Mouse (Mus musculus): Measurements from ENCODE around the gene Btnl9.
"Not testable (repeated sequence)": the region's sequence is repeated elsewhere in the genome, so short reads cannot be mapped to it uniquely, and the experiment has no call there.

The Btnl9 gene

GRCm38 (mm10) chr11:49186955-49187488 is at the start of gene Btnl9:
Gene Btnl9, minus strand, starts transcription at chr11:49187159.
- DNase-seq, result no peak

- no peak for DNase-seq
Observed at GRCm38 (mm10) chr11:49235459-49236207, 48.7 kb upstream of the Btnl9 start.

GRCm38 (mm10) chr11:49232781-49233180 is 45.8 kb upstream of the Btnl9 start:
- no peak for DNase-seq

GRCm38 (mm10) chr11:49224455-49224854 is 37.5 kb upstream of the Btnl9 start:
- no peak for DNase-seq

GRCm38 (mm10) chr11:49219271-49219670 is 32.3 kb upstream of the Btnl9 start:
- no peak for DNase-seq

- DNase-seq, result no peak
Observed at GRCm38 (mm10) chr11:49213505-49213904, 26.5 kb upstream of the Btnl9 start.

- no peak for DNase-seq
Observed at GRCm38 (mm10) chr11:49212577-49212976, 25.6 kb upstream of the Btnl9 start.

- DNase-seq, result no peak
Observed at GRCm38 (mm10) chr11:49207495-49207894, 20.5 kb upstream of the Btnl9 start.

- DNase-seq, result no peak
Observed at GRCm38 (mm10) chr11:49205080-49205590, 18.2 kb upstream of the Btnl9 start.

GRCm38 (mm10) chr11:49203771-49204497 is 17.0 kb upstream of the Btnl9 start:
- DNase-seq, result peak; percentile 64

GRCm38 (mm10) chr11:49203129-49203768 is 16.3 kb upstream of the Btnl9 start, which contains the start of gene Zfp62:
Gene Zfp62, plus strand, starts transcription at chr11:49203292.
- DNase-seq, result peak; percentile 88

GRCm38 (mm10) chr11:49202523-49203061 is 15.6 kb upstream of the Btnl9 start:
- DNase-seq, result no peak

GRCm38 (mm10) chr11:49202071-49202470 is 15.1 kb upstream of the Btnl9 start:
- DNase-seq, result no peak

- DNase-seq, result no peak
Observed at GRCm38 (mm10) chr11:49201142-49201541, 14.2 kb upstream of the Btnl9 start.

- no peak for DNase-seq
Observed at GRCm38 (mm10) chr11:49200666-49201065, 13.7 kb upstream of the Btnl9 start.

- peak; percentile 48 for DNase-seq
Observed at GRCm38 (mm10) chr11:49195819-49196322, 8.9 kb upstream of the Btnl9 start.

GRCm38 (mm10) chr11:49194771-49195170 is 7.8 kb upstream of the Btnl9 start:
- DNase-seq, result not testable (repeated sequence)

- DNase-seq, result no peak
Observed at GRCm38 (mm10) chr11:49191083-49191482, 4.1 kb upstream of the Btnl9 start.

- DNase-seq, result peak; percentile 78
Observed at GRCm38 (mm10) chr11:49189737-49190136, 2.8 kb upstream of the Btnl9 start.

- DNase-seq, result no peak
Observed at GRCm38 (mm10) chr11:49187701-49188100, 742 bp upstream of the Btnl9 start.

- no peak for DNase-seq
Observed at GRCm38 (mm10) chr11:49186452-49186851, 507 bp downstream of the Btnl9 start.

GRCm38 (mm10) chr11:49183172-49183571 is 3.8 kb downstream of the Btnl9 start:
- DNase-seq, result no peak

Data from thymus, postnatal 25 days (tissue).